Mouse (Mus musculus) ES-Bruce4 (cell line): ENCODE measurements around the gene Cptp. TPM values are rescaled to one million over a fixed set of nuclear protein-coding genes. Genes with fewer than 3 reads are reported as not detected.

Experiments used
- H3K27ac ChIP-seq: 2 replicates; pipeline ENCODE4 v1.5.1; 2012; ENCODE audit warnings: low read length, inconsistent platforms; ENCODE audit not compliant: insufficient read depth
- H3K27me3 ChIP-seq: 2 replicates; pipeline ENCODE4 v1.6.1; 2012; ENCODE audit warnings: mild to moderate bottlenecking, low read length, inconsistent platforms; ENCODE audit not compliant: control insufficient read depth, poor library complexity, insufficient read depth, severe bottlenecking
- H3K36me3 ChIP-seq: 2 replicates; pipeline ENCODE4 v1.6.1; 2012; ENCODE audit warnings: inconsistent platforms, mild to moderate bottlenecking, low read length, moderate library complexity; ENCODE audit not compliant: control insufficient read depth, poor library complexity, insufficient read depth, severe bottlenecking
- H3K4me1 ChIP-seq: one replicate; pipeline ENCODE4 v1.8.1; 2011; ENCODE audit warnings: low read length; ENCODE audit not compliant: control insufficient read depth, insufficient read depth
- H3K4me3 ChIP-seq: 2 replicates; pipeline ENCODE4 v1.5.1; 2011; ENCODE audit warnings: low read depth, mild to moderate bottlenecking, low read length
- H3K9ac ChIP-seq: 2 replicates; pipeline ENCODE4 v1.6.1; 2012; ENCODE audit warnings: low read depth, mild to moderate bottlenecking, inconsistent platforms; ENCODE audit not compliant: poor library complexity, severe bottlenecking
- H3K9me3 ChIP-seq: replicated peaks from 2 replicates; pipeline ENCODE4 v1.6.1; 2012; ENCODE audit warnings: mild to moderate bottlenecking, low read length, inconsistent platforms; ENCODE audit not compliant: control insufficient read depth, poor library complexity, insufficient read depth, severe bottlenecking
- CTCF ChIP-seq: IDR thresholded peaks from one replicate; pipeline ENCODE4 v1.8.1; 2011; ENCODE audit warnings: low read depth, low read length
- EP300 ChIP-seq: IDR thresholded peaks from 2 replicates; pipeline ENCODE4 v1.6.1; 2011; ENCODE audit warnings: low read depth, low read length; ENCODE audit not compliant: insufficient read depth
- POLR2A ChIP-seq: IDR thresholded peaks from one replicate; pipeline ENCODE4 v1.8.1; 2011; ENCODE audit warnings: low read length; ENCODE audit not compliant: insufficient read depth
- polyA plus RNA-seq: library from polyadenylated mRNA; stranded (reverse); fragments of >200 nt; gene quantifications from 2 replicates; pipeline ENCODE4 v1.2.4, GENCODE M21; 2011; ENCODE audit warnings: low read depth; ENCODE audit not compliant: missing spikeins, insufficient read depth, insufficient read length

The Cptp gene
- polyA plus RNA-seq, 1 experiment, result 6.0 TPM

- H3K4me3 ChIP-seq, result peak within 1 kb of the TSS; percentile 77
- no peaks in the 10 kb centered on the region for H3K27me3 ChIP-seq
- peak within 1 kb of the TSS; percentile 78 for H3K9ac ChIP-seq
- H3K36me3 ChIP-seq, result peaks cover 25% of the 10 kb centered on the region
- no peaks in the 10 kb centered on the region for H3K9me3 ChIP-seq
- TF ChIP-seq POLR2A, result no peak
- no peak for TF ChIP-seq CTCF
- no peak for TF ChIP-seq EP300
- no peaks in the 10 kb centered on the region for H3K4me1 ChIP-seq
- H3K27ac ChIP-seq, result no peak within 1 kb of the TSS
Observed at GRCm38 (mm10) chr4:155891551-155892001, 22.3 kb upstream of the Cptp start, which contains the start of the genes Pusl1 and Acap3. Gene Pusl1 (minus strand): TSS chr4:155891781. Gene Acap3 (plus strand): TSS chr4:155891822.

- H3K36me3 ChIP-seq, result peaks cover 28% of the 10 kb centered on the region
- H3K27me3 ChIP-seq, result no peaks in the 10 kb centered on the region
- H3K27ac ChIP-seq, result no peak overlapping the region
Observed at GRCm38 (mm10) chr4:155891011-155891471, 21.8 kb upstream of the Cptp start.

GRCm38 (mm10) chr4:155889316-155889715, 20.1 kb upstream of the Cptp start:
- TF ChIP-seq POLR2A (no peak), EP300 (no peak), CTCF (no peak)
- Histone ChIP-seq H3K27me3 (no peaks in the 10 kb centered on the region), H3K4me3 (no peak overlapping the region), H3K9ac (no peak overlapping the region), H3K4me1 (no peaks in the 10 kb centered on the region), H3K27ac (no peak overlapping the region), H3K36me3 (peaks cover 35% of the 10 kb centered on the region), H3K9me3 (no peaks in the 10 kb centered on the region)

More at GRCm38 (mm10) chr4:155891011-155891471, 21.8 kb upstream of the Cptp start:
- no peak for TF ChIP-seq CTCF
- TF ChIP-seq POLR2A, result no peak
- TF ChIP-seq EP300, result no peak
- Histone ChIP-seq H3K9me3 (no peaks in the 10 kb centered on the region), H3K9ac (peak overlapping the region; percentile 78), H3K4me3 (peak overlapping the region; percentile 68), H3K4me1 (no peaks in the 10 kb centered on the region)

GRCm38 (mm10) chr4:155888181-155888580, 18.9 kb upstream of the Cptp start:
- H3K4me1 ChIP-seq, result no peaks in the 10 kb centered on the region
- no peak overlapping the region for H3K27ac ChIP-seq
- no peaks in the 10 kb centered on the region for H3K9me3 ChIP-seq
- H3K4me3 ChIP-seq, result no peak overlapping the region
- no peak for TF ChIP-seq CTCF
- no peak for TF ChIP-seq EP300
- no peak for TF ChIP-seq POLR2A
- no peaks in the 10 kb centered on the region for H3K27me3 ChIP-seq
- no peak overlapping the region for H3K9ac ChIP-seq
- peaks cover 39% of the 10 kb centered on the region for H3K36me3 ChIP-seq

- Histone ChIP-seq H3K36me3 (peaks cover 39% of the 10 kb centered on the region), H3K4me3 (no peak overlapping the region), H3K27me3 (no peaks in the 10 kb centered on the region), H3K9me3 (no peaks in the 10 kb centered on the region), H3K9ac (no peak overlapping the region), H3K4me1 (no peaks in the 10 kb centered on the region), H3K27ac (no peak overlapping the region)
- no peak for TF ChIP-seq POLR2A
- no peak for TF ChIP-seq EP300
- TF ChIP-seq CTCF, result no peak
Observed at GRCm38 (mm10) chr4:155887674-155888073, 18.4 kb upstream of the Cptp start.

GRCm38 (mm10) chr4:155886330-155886729, 17.1 kb upstream of the Cptp start:
- TF ChIP-seq CTCF (no peak), POLR2A (no peak)
- Histone ChIP-seq H3K27me3 (no peaks in the 10 kb centered on the region), H3K4me3 (no peak overlapping the region), H3K27ac (no peak overlapping the region), H3K36me3 (peaks cover 39% of the 10 kb centered on the region), H3K9ac (no peak overlapping the region), H3K9me3 (no peaks in the 10 kb centered on the region), H3K4me1 (no peaks in the 10 kb centered on the region)
